Mouse (Mus musculus) kidney, postnatal 0 days (tissue): Measurements from ENCODE around the gene Jade1. TPM values are rescaled to one million over a fixed set of nuclear protein-coding genes. Genes with fewer than 3 reads are reported as not detected.
A peak's percentile ranks its signal among the peaks of the same experiment; 100 is the strongest.

Experiments
- ATAC-seq: fragments of 200-750 bp; cut with Nextera tagmentation; replicated peaks from 2 replicates; pipeline ENCODE4 v1.8.0; 2017; ENCODE audit warnings: low read depth, moderate number of reproducible peaks, moderate TSS enrichment, moderate library complexity; ENCODE audit not compliant: low FRiP score
- DNase-seq: peaks from one replicate; pipeline ENCODE4 v3.0.0-alpha.2; 2016; ENCODE audit warnings: low spot score
- H3K27ac ChIP-seq: fragments of 300-500 bp; sonication (generic); 2 replicates; pipeline ENCODE4 v1.5.1; 2014; ENCODE audit warnings: mild to moderate bottlenecking
- H3K27me3 ChIP-seq: fragments of 300-500 bp; sonication (generic); 2 replicates; pipeline ENCODE4 v1.6.1; 2014; ENCODE audit warnings: low read length, mixed read lengths; ENCODE audit not compliant: insufficient read depth
- H3K36me3 ChIP-seq: fragments of 300-500 bp; sonication (generic); 2 replicates; pipeline ENCODE4 v1.6.1; 2014; ENCODE audit warnings: low read length, mixed read lengths; ENCODE audit not compliant: insufficient read depth
- H3K4me1 ChIP-seq: fragments of 300-500 bp; sonication (generic); replicated peaks from 2 replicates; pipeline ENCODE4 v1.6.1; 2014; ENCODE audit warnings: antibody characterized with exemption, low read length, mixed read lengths; ENCODE audit not compliant: insufficient read depth
- H3K4me2 ChIP-seq: fragments of 300-500 bp; sonication (generic); 2 replicates; pipeline ENCODE4 v1.6.1; 2014; ENCODE audit warnings: mild to moderate bottlenecking, low read length, moderate library complexity, mixed read lengths
- H3K4me3 ChIP-seq: fragments of 300-500 bp; sonication (generic); replicated peaks from 2 replicates; pipeline ENCODE4 v1.5.1; 2014; ENCODE audit warnings: low read depth, low read length
- H3K9ac ChIP-seq: fragments of 300-500 bp; sonication (generic); 2 replicates; pipeline ENCODE4 v1.6.1; 2014; ENCODE audit warnings: low read depth, low read length
- H3K9me3 ChIP-seq: fragments of 300-500 bp; sonication (generic); replicated peaks from 2 replicates; pipeline ENCODE4 v1.6.1; 2016; ENCODE audit warnings: low read length, inconsistent platforms, mixed read lengths
- CTCF ChIP-seq: IDR thresholded peaks from 2 replicates; pipeline ENCODE4 v1.5.1; 2016; ENCODE audit warnings: antibody characterized with exemption, low read depth, mild to moderate bottlenecking, moderate library complexity
- WGBS: fragments of 180-500 bp; shearing (Covaris S2); extraction: QIAGEN DNeasy Blood & Tissue Kit; methylation state at CpG from one replicate; pipeline ENCODE4 v1.1.7; 2014; 5-methylcytosine and 5-hydroxymethylcytosine counted together
- polyA plus RNA-seq: library from polyadenylated mRNA; unstranded; fragments of >200 nt; fragmentation: Nextera tagmentation; extraction: Ambion mirVana; gene quantifications from 2 replicates; pipeline ENCODE4 v1.2.1, GENCODE M21; 2015

Jade1 gene
- polyA plus RNA-seq, 1 experiment from 2014 or later: 25.4 TPM

DNA sequence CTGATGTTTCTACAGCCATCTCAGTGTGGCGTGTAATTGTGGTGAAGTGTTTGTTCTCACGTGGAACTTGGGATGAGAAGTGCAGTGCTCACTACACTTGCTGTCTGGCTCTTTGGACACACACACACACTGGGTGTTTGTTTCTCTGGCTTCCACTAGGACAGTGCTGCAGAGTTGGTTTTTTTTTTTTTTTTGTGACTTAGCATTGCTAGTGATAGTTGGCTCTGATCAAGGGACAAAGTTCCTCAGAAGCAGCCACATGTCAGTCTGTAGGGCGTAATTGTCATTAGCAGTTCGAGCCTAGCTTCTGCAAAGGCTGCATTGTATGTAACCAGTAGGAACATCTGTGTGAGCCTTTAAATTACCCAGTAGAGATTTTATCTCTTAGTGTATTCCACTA is 16.6 kb downstream of the Jade1 start:
- ATAC-seq: no peak
- TF ChIP-seq CTCF: no peak
- DNase-seq: no peak
- H3K27ac ChIP-seq: no peak overlapping the region
- no peak overlapping the region for H3K4me2 ChIP-seq
- no peaks in the 10 kb centered on the region for H3K9me3 ChIP-seq
- peaks cover 36% of the 10 kb centered on the region for H3K4me1 ChIP-seq
- H3K36me3 ChIP-seq: no peaks in the 10 kb centered on the region
- no peaks in the 10 kb centered on the region for H3K27me3 ChIP-seq
- H3K9ac ChIP-seq: no peak overlapping the region
- 71% methylated on average over 4 of the region's 4 CpGs for WGBS
- no peak overlapping the region for H3K4me3 ChIP-seq

- no peak overlapping the region for H3K9ac ChIP-seq
- H3K4me3 ChIP-seq: no peak overlapping the region
- ATAC-seq (no peak), DNase-seq (no peak)
- 88% methylated on average over 11 of the region's 11 CpGs for WGBS
- H3K36me3 ChIP-seq: no peaks in the 10 kb centered on the region
- no peak overlapping the region for H3K27ac ChIP-seq
- no peaks in the 10 kb centered on the region for H3K9me3 ChIP-seq
- H3K27me3 ChIP-seq: no peaks in the 10 kb centered on the region
- peaks cover 43% of the 10 kb centered on the region for H3K4me1 ChIP-seq
- H3K4me2 ChIP-seq: no peak overlapping the region
- TF ChIP-seq CTCF: no peak
Measured at GRCm38 (mm10) chr3:41572968-41573367, 17.4 kb downstream of the Jade1 start.

DNA sequence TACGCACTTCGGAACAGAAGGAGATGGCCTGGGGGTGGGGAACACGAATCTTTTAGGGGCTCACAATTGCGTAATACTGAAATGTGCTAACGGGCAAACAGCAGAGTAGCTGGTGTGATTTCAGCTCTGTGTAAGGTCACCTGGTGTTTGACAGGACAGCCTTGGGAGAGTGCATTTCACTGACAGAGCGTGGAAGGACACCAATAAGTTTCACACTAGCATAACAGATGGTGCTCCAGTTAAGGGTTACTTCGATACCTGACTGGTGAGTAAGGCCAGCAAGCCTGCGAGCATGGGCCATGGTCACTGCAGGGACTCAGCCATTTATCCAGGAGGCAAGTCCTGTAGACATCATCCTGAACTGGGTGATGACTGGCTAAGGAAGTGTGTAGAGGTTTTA is 18.7 kb downstream of the Jade1 start:
- 36% methylated on average over 8 of the region's 8 CpGs for WGBS
- no peak overlapping the region for H3K4me3 ChIP-seq
- DNase-seq (no peak), ATAC-seq (no peak; the same call in 1 of the 2 replicates)
- H3K27me3 ChIP-seq: no peaks in the 10 kb centered on the region
- H3K4me2 ChIP-seq: no peak overlapping the region
- peak overlapping the region; percentile 76 for H3K27ac ChIP-seq
- H3K4me1 ChIP-seq: peaks cover 52% of the 10 kb centered on the region
- no peak for TF ChIP-seq CTCF
- H3K36me3 ChIP-seq: no peaks in the 10 kb centered on the region
- H3K9me3 ChIP-seq: no peaks in the 10 kb centered on the region
- H3K9ac ChIP-seq: no peak overlapping the region

DNA sequence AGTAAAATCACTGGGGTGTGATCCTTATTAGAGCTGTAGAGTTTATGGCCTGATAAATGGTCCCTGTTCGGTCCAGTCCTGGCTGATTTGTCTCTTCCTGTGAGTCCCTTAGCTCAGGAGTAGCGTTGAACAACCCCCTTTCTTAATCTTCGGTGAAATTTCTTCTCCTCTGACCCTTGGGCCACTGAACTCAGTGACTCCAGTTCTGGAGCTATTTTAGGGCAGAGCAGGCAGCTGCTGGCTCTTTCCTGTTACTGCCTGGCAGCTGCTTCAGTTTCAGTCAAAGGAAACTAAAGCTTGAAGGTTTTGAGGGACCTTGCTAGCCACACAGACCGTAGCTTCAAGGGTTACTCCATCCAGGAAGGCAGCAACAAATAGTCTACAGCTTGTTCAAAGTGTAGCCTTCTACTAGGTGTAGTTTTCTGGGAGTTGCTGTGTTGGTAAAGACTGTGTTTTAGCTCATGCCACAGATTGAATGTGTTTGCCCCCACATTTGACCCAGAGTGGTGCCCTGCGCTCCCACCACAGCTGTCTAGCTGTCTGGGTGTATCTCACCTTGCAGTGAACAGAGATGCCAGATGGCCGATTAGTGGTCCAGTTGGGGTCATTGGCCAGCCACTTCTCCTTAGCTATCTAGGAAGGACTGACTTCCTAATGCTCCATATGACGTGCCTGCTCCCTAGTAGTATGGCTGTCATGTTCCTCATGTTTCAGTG is 19.3 kb downstream of the Jade1 start:
- no peaks in the 10 kb centered on the region for H3K9me3 ChIP-seq
- no peak for TF ChIP-seq CTCF
- no peak overlapping the region for H3K4me2 ChIP-seq
- peaks cover 53% of the 10 kb centered on the region for H3K4me1 ChIP-seq
- H3K9ac ChIP-seq: peak overlapping the region; percentile 27; the same call in 1 of the 2 replicates
- H3K4me3 ChIP-seq: no peak overlapping the region
- H3K27me3 ChIP-seq: no peaks in the 10 kb centered on the region
- no peak; the same call in 1 of the 2 replicates for ATAC-seq
- peak overlapping the region; percentile 76 for H3K27ac ChIP-seq
- H3K36me3 ChIP-seq: no peaks in the 10 kb centered on the region
- peak; percentile 57 for DNase-seq
- WGBS: 26% methylated on average over 7 of the region's 7 CpGs

DNA sequence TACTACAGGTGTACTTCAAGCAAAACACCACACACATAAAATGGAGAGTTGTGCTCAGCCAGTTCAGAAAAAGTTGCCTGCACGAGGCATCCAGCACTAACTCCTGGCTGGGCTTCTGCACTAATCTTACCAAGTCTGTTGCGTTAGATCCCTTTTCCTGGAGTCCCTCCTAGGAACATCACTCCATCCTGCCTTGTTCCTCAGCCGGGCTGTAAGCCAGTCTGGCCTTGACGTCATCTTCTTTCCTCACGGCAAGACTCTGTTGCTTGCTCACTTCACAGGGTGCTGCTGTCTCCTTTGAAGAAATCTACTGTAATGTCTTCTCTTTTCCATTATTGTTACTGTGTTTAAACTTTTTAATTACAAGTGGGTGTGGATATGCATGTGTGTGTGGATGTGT is 20.4 kb downstream of the Jade1 start:
- ATAC-seq (no peak), DNase-seq (no peak)
- H3K9me3 ChIP-seq: no peaks in the 10 kb centered on the region
- no peaks in the 10 kb centered on the region for H3K27me3 ChIP-seq
- H3K9ac ChIP-seq: no peak overlapping the region
- H3K4me1 ChIP-seq: peaks cover 60% of the 10 kb centered on the region
- peak overlapping the region; percentile 76; the same call in 1 of the 2 replicates for H3K27ac ChIP-seq
- no peak for TF ChIP-seq CTCF
- no peak overlapping the region for H3K4me3 ChIP-seq
- 73% methylated on average over 5 of the region's 5 CpGs for WGBS
- no peak overlapping the region for H3K4me2 ChIP-seq
- no peaks in the 10 kb centered on the region for H3K36me3 ChIP-seq

DNA sequence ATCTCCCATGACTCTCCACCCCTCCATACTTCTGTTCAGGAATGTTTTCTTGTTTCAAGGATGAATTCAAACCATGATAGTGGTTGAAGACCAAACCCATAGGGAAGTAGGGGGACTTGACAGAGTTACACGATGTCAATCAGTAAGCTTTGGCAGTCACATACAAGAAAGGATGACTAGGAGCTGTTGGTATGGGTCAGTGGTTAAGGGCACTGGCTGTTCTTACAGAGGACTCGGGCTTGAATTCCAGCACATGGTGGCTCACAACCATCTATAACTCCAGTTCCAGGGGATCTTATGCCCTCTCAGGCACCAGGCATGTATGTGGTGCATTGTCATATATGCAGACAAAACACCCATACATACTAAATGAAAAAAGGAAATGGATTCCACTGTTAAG is 21.7 kb downstream of the Jade1 start:
- no peak overlapping the region for H3K9ac ChIP-seq
- no peak for DNase-seq
- peaks cover 71% of the 10 kb centered on the region for H3K4me1 ChIP-seq
- no peaks in the 10 kb centered on the region for H3K9me3 ChIP-seq
- no peak for ATAC-seq
- no peak overlapping the region for H3K4me3 ChIP-seq
- no peak overlapping the region for H3K4me2 ChIP-seq
- WGBS: 46% methylated on average over 2 of the region's 2 CpGs
- H3K27me3 ChIP-seq: no peaks in the 10 kb centered on the region
- no peak overlapping the region for H3K27ac ChIP-seq
- no peak for TF ChIP-seq CTCF
- H3K36me3 ChIP-seq: no peaks in the 10 kb centered on the region
